Mouse (Mus musculus) bone marrow, adult 2 months (tissue): ENCODE measurements at regions not wholly inside any gene's neighbourhood (a gene's known extent, or its start where the extent isn't known, plus 50 kb on each side); places are given as distances from the start of the nearest gene placed in this dataset.

ENCODE experiments used
- CTCF ChIP-seq: fragments of 200-500 bp; IDR thresholded peaks from 2 replicates; pipeline ENCODE4 v1.5.1; 2011; ENCODE audit warnings: low read length, control low read depth; ENCODE audit not compliant: control insufficient read depth, insufficient read depth
- POLR2A ChIP-seq: fragments of 200-500 bp; IDR thresholded peaks from 2 replicates; pipeline ENCODE4 v1.6.1; 2011; ENCODE audit warnings: low read depth, mild to moderate bottlenecking, control low read depth, low read length, borderline replicate concordance; ENCODE audit not compliant: control insufficient read depth

DNA sequence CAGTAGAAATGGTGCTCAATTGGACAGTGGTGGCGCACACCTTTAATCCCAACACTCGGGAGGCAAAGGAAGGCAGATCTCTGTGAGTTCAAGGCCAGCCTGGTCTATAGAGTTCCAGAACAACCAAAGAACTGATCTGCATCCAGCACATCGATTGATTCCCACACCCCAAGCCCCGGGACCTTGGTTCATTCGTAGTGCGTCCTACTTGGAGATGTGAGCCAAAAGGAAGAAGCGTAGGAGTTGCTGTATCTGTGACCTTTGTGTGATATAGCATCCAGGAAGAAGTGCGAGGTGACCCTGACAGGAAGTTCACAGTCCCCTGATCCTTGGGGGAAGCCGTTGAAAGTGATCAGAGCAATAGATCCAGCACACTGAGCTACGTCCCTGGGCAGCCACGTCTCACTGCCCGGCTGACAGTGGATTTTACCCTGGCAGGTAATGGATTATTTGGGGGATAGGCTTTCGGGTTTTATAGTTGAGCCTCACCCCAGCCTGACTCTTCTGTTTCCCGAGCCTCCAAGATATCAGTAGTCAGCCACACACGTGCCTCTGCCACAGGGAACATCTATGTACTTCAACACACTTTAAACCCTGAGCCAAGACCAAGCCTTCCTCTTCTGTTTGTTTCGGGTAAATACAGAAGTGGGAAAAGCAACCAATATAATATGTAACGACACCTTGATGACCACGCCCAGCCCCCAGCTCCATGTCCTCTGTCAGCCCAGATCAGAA, 54.1 kb upstream of the Top1 start:
- TF ChIP-seq POLR2A (no peak), CTCF (no peak)
